Mouse (Mus musculus): ENCODE results near the gene Gas7. TPM values are rescaled to one million over a fixed set of nuclear protein-coding genes. Genes with fewer than 3 reads are reported as not detected.

The Gas7 gene
- polyA plus RNA-seq, 1 experiment from 2014 or later: 53.5 TPM

DNA sequence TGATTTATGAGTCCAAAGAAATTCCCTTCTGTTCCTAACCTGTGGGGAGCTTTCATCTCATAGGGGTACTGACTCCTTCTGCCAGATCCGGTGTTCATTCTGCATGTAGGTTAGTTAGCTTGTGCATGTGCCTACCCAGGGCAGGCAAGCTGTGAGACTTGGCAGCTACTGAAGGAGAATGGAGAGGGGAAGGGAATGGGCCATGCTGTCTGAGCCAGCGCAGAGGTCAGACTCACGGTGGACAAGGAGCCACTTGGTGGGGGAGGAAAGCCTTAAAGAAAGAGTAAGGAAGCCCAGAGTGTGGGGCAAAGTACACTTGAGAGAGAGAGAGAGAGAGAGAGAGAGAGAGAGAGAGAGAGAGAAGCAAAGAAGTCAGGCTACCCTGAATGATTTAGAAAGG, 101.1 kb downstream of the Gas7 start:
- H3K27ac ChIP-seq (ENCODE audit: low read length): no peak overlapping the region
- WGBS: 59% methylated on average over 3 of the region's 3 CpGs

DNA sequence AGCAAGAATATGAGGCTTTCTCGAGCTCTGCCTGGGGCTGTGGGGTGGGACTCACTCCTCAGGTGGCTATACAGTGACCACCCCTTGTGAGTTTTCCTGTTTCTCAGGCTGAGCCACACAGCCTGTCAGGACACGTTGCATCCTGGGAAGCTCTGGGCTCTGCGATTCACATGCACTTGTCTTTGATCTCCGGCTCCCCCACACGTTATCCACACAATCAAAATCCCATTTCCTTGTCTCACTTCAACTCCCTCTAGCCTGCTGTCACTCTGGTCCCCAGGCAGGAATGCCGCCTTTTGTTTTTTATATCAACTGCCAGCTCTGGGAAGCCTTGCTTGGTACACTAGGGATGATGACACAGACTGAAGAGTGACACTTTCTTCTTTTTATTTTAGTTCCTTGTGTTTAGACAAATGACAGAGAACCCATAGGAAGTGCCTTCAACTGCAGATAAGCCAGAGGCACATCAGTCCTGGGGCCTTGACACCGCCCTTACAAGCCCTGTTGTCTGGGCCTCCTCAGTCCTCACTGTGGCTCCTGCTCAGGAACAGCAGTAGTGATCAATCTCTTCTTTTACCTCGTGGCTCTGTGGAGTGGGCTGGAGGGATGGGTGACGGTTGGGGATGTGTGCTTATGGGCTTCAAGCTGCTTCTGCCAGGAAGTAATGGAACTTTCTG, 103.7 kb downstream of the Gas7 start:
- Histone ChIP-seq H3K36me3 (ENCODE audit: control insufficient read depth, insufficient read depth, low read length) (no peaks in the 10 kb centered on the region), H3K4me2 (ENCODE audit: low read length) (no peak overlapping the region), H3K27ac (ENCODE audit: low read length) (0 out of 2 replicates have a peak overlapping the region, but pooled peaks have one; percentile 10), H3K9me3 (replicated peaks; ENCODE audit: control insufficient read depth, low read length, poor library complexity, severe bottlenecking) (no peaks in the 10 kb centered on the region), H3K9ac (ENCODE audit: low read depth, low read length) (no peak overlapping the region), H3K27me3 (ENCODE audit: control insufficient read depth, insufficient read depth, low read depth, low read length) (no peaks in the 10 kb centered on the region), H3K4me1 (ENCODE audit: control insufficient read depth, insufficient read depth, low read length) (peaks cover 12% of the 10 kb centered on the region; the same call in 1 of the 2 replicates), H3K4me3 (ENCODE audit: low read depth, low read length) (no peak overlapping the region)
- 21% methylated on average over 9 of the region's 9 CpGs for WGBS
- 0 out of 2 replicates have a peak, but pooled peaks have one; percentile 39 for ATAC-seq

More for the DNA sequence above, 101.1 kb downstream of the Gas7 start:
- peaks cover 12% of the 10 kb centered on the region; the same call in 1 of the 2 replicates for H3K4me1 ChIP-seq (ENCODE audit: control insufficient read depth, insufficient read depth, low read length)
- no peaks in the 10 kb centered on the region for H3K27me3 ChIP-seq (ENCODE audit: control insufficient read depth, insufficient read depth, low read depth, low read length)
- H3K36me3 ChIP-seq (ENCODE audit: control insufficient read depth, insufficient read depth, low read length): no peaks in the 10 kb centered on the region
- ATAC-seq: no peak
- no peak overlapping the region for H3K4me2 ChIP-seq (ENCODE audit: low read length)
- no peak overlapping the region for H3K4me3 ChIP-seq (ENCODE audit: low read depth, low read length)
- H3K9ac ChIP-seq (ENCODE audit: low read depth, low read length): no peak overlapping the region
- H3K9me3 ChIP-seq (replicated peaks; ENCODE audit: control insufficient read depth, low read length, poor library complexity, severe bottlenecking): no peaks in the 10 kb centered on the region

DNA sequence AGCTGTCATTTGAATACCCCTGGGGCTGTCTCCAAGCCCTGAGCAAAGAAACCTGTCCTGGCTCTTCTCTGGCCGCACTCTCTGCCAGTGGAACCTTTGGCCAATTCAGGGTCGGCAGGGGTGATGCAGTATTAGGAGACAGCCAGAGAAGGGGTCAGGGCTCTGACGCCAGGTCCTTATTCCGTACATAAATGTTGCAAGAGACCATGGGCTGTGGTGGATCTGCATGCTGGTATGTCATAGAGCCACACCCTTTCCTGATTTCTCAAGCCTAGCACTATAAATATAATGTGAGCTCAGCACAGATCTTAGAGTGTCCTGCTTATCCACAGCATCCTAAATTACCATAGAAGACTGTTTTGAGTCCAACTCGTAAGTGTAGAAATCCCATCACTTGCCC, 104.3 kb downstream of the Gas7 start:
- H3K4me2 ChIP-seq (ENCODE audit: low read length): no peak overlapping the region
- 83% methylated on average over 5 of the region's 5 CpGs for WGBS

DNA sequence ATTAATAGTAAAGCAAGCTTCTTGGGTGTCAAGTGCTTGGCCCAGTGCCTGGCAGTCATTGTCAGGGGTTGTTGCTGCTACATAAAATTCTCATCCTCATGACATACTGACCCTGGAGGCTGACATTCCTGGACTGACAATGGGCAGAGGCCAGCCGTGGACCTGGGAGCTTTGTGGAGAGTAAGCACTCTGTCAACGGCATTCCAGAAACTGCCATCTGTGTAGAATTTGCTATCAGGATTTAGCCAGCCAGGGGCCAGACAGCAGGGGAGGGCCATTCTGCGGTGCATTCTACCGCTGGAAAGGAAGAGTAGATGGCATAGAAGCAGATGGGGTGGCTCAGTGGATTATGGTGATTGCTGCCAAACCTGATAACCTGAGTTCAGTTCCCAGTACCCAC, 106.4 kb downstream of the Gas7 start:
- Histone ChIP-seq H3K36me3 (ENCODE audit: control insufficient read depth, insufficient read depth, low read length) (no peaks in the 10 kb centered on the region), H3K27me3 (ENCODE audit: control insufficient read depth, insufficient read depth, low read depth, low read length) (no peaks in the 10 kb centered on the region), H3K4me3 (ENCODE audit: low read depth, low read length) (no peak overlapping the region), H3K9ac (ENCODE audit: low read depth, low read length) (no peak overlapping the region), H3K9me3 (replicated peaks; ENCODE audit: control insufficient read depth, low read length, poor library complexity, severe bottlenecking) (no peaks in the 10 kb centered on the region), H3K4me1 (ENCODE audit: control insufficient read depth, insufficient read depth, low read length) (peaks cover 9% of the 10 kb centered on the region; the same call in 1 of the 2 replicates), H3K4me2 (ENCODE audit: low read length) (no peak overlapping the region), H3K27ac (ENCODE audit: low read length) (no peak overlapping the region)
- 67% methylated on average over 4 of the region's 4 CpGs for whole genome bisulfite sequencing
- no peak for ATAC-seq

More for the DNA sequence above, 104.3 kb downstream of the Gas7 start:
- H3K9ac ChIP-seq (ENCODE audit: low read depth, low read length): no peak overlapping the region
- ATAC-seq: no peak
- H3K27ac ChIP-seq (ENCODE audit: low read length): no peak overlapping the region
- peaks cover 12% of the 10 kb centered on the region; the same call in 1 of the 2 replicates for H3K4me1 ChIP-seq (ENCODE audit: control insufficient read depth, insufficient read depth, low read length)
- H3K27me3 ChIP-seq (ENCODE audit: control insufficient read depth, insufficient read depth, low read depth, low read length): no peaks in the 10 kb centered on the region
- H3K36me3 ChIP-seq (ENCODE audit: control insufficient read depth, insufficient read depth, low read length): no peaks in the 10 kb centered on the region
- no peaks in the 10 kb centered on the region for H3K9me3 ChIP-seq (replicated peaks; ENCODE audit: control insufficient read depth, low read length, poor library complexity, severe bottlenecking)
- H3K4me3 ChIP-seq (ENCODE audit: low read depth, low read length): no peak overlapping the region

DNA sequence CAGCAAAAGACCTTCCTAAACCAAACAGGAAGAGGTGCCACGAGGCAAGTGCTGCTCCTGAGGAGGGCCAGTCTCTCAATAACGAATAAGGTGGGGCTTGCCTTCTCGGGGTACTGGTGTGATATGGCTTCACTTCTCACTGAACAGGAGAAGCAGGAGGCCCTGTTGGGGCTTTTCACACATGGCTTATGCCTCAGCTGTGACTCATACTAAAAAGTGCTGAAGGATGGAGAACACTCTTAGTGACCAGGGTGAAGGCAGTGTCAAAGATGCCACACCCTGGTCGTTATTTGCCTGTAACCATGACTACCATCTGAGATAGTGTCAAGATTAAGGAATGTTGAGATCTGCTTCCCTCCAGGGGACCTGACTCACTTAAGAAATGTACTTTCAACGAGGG, 107.9 kb downstream of the Gas7 start:
- Histone ChIP-seq H3K4me3 (ENCODE audit: low read depth, low read length) (no peak overlapping the region), H3K36me3 (ENCODE audit: control insufficient read depth, insufficient read depth, low read length) (no peaks in the 10 kb centered on the region), H3K27ac (ENCODE audit: low read length) (no peak overlapping the region), H3K27me3 (ENCODE audit: control insufficient read depth, insufficient read depth, low read depth, low read length) (no peaks in the 10 kb centered on the region), H3K4me2 (ENCODE audit: low read length) (no peak overlapping the region), H3K4me1 (ENCODE audit: control insufficient read depth, insufficient read depth, low read length) (peaks cover 9% of the 10 kb centered on the region; the same call in 1 of the 2 replicates), H3K9ac (ENCODE audit: low read depth, low read length) (no peak overlapping the region), H3K9me3 (replicated peaks; ENCODE audit: control insufficient read depth, low read length, poor library complexity, severe bottlenecking) (no peaks in the 10 kb centered on the region)
- 71% methylated on average over 5 of the region's 5 CpGs for WGBS
- no peak for ATAC-seq

DNA sequence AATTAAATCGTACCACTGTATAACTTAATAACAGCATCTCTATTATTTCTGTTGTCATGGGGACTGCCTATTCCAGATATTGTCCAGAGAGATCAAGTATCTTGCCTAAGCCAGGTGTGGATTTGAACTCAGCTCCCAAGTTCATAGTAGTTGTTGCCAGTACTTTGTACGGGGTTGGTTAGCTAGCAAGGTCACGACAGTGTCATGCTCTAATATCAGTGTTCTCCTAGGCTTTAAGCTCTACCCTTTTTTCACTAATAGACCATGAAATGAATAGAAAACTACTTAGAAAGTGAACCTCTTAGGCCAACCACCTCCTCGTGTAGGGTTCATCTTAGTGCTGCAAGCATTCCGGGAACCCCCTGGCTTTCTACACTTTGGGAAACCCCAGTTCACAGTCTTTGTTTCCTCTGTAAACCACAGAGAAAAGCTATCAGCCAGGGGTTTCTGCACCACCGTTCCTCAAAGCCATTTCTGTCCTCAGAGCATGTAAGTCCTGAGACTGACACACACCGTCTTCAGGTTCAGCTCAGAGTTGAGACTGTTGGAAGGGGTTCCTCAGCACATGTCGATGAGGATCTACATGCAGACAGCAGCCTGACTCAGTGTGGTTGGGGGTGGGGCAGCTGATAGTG, 108.9 kb downstream of the Gas7 start:
- H3K4me1 ChIP-seq (ENCODE audit: control insufficient read depth, insufficient read depth, low read length): peaks cover 1% of the 10 kb centered on the region; the same call in 1 of the 2 replicates
- WGBS: 84% methylated on average over 8 of the region's 8 CpGs
- no peak overlapping the region for H3K4me3 ChIP-seq (ENCODE audit: low read depth, low read length)
- H3K4me2 ChIP-seq (ENCODE audit: low read length): no peak overlapping the region
- no peaks in the 10 kb centered on the region for H3K36me3 ChIP-seq (ENCODE audit: control insufficient read depth, insufficient read depth, low read length)
- H3K9me3 ChIP-seq (replicated peaks; ENCODE audit: control insufficient read depth, low read length, poor library complexity, severe bottlenecking): no peaks in the 10 kb centered on the region
- H3K27ac ChIP-seq (ENCODE audit: low read length): no peak overlapping the region
- H3K9ac ChIP-seq (ENCODE audit: low read depth, low read length): no peak overlapping the region
- no peak for ATAC-seq
- H3K27me3 ChIP-seq (ENCODE audit: control insufficient read depth, insufficient read depth, low read depth, low read length): no peaks in the 10 kb centered on the region

DNA sequence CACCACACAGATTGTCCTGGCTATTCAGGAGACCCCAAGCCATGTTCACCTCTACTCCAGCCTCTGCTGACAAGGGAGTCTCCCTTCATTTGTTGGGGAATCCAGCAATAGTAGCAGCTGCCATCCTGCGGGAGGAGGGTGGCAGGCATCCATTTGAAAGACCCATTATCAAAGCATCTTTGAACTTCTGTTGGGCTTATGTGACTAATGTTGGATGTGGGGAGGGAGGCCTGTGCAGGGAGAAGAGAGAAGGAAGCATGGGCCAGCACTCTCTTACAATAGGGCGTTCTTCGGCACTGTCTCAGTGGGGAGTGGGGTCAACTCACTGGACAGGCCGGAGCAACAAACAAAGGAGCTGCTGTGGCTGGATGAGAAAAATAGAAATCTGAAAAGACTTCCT, 110.3 kb downstream of the Gas7 start:
- ATAC-seq: no peak
- peaks cover 1% of the 10 kb centered on the region for H3K4me1 ChIP-seq (ENCODE audit: control insufficient read depth, insufficient read depth, low read length)
- no peaks in the 10 kb centered on the region for H3K36me3 ChIP-seq (ENCODE audit: control insufficient read depth, insufficient read depth, low read length)
- H3K27me3 ChIP-seq (ENCODE audit: control insufficient read depth, insufficient read depth, low read depth, low read length): no peaks in the 10 kb centered on the region
- H3K9me3 ChIP-seq (replicated peaks; ENCODE audit: control insufficient read depth, low read length, poor library complexity, severe bottlenecking): no peaks in the 10 kb centered on the region
- H3K4me2 ChIP-seq (ENCODE audit: low read length): no peak overlapping the region
- WGBS: 43% methylated on average over 4 of the region's 4 CpGs
- no peak overlapping the region for H3K27ac ChIP-seq (ENCODE audit: low read length)
- H3K4me3 ChIP-seq (ENCODE audit: low read depth, low read length): no peak overlapping the region
- no peak overlapping the region for H3K9ac ChIP-seq (ENCODE audit: low read depth, low read length)

DNA sequence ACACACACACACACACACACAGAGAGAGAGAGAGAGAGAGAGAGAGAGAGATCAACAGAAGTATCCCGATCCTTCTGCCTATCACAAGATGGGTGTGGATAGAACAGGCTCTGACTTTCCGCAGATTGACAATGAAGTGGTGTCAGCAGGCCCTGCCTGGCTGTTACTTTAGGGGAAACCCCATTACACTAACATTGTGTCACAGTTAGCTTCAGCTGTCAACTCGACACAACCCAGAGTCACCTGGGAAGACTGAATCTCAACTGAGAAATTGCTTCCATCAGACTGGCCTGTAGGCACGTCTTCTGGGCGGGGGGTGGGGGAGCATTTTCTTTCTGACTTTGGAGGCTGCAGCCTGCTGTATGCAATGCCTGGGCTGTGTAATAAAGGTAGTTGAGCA, 111.5 kb downstream of the Gas7 start:
- H3K4me3 ChIP-seq (ENCODE audit: low read depth, low read length): no peak overlapping the region
- no peak overlapping the region for H3K9ac ChIP-seq (ENCODE audit: low read depth, low read length)
- 86% methylated on average over 5 of the region's 5 CpGs for whole genome bisulfite sequencing
- no peaks in the 10 kb centered on the region for H3K9me3 ChIP-seq (replicated peaks; ENCODE audit: control insufficient read depth, low read length, poor library complexity, severe bottlenecking)
- H3K27ac ChIP-seq (ENCODE audit: low read length): no peak overlapping the region
- H3K27me3 ChIP-seq (ENCODE audit: control insufficient read depth, insufficient read depth, low read depth, low read length): no peaks in the 10 kb centered on the region
- no peak for ATAC-seq
- no peaks in the 10 kb centered on the region for H3K36me3 ChIP-seq (ENCODE audit: control insufficient read depth, insufficient read depth, low read length)
- no peak overlapping the region for H3K4me2 ChIP-seq (ENCODE audit: low read length)
- peaks cover 11% of the 10 kb centered on the region for H3K4me1 ChIP-seq (ENCODE audit: control insufficient read depth, insufficient read depth, low read length)

DNA sequence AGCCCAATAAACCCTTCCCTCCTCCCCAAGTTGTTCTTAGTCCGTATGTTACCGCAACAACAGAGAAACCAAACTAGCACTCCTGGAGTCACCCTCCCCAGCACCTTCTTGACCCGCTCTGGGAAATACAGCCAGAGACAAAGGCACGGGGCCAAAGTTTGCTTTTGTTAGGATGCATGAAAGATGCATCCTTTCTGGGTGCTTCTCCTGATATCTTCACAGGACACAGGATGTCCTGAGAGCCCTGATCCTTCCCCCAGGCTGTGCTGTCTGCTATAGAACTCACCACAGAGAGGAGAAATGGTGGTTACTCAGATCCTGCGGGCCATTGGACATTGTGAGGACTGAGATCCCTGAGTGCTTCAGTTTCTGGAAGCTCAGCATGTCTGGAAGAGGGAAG, 111.9 kb downstream of the Gas7 start:
- no peak overlapping the region for H3K9ac ChIP-seq (ENCODE audit: low read depth, low read length)

More for the DNA sequence above, 111.9 kb downstream of the Gas7 start:
- no peak for ATAC-seq
- peaks cover 11% of the 10 kb centered on the region for H3K4me1 ChIP-seq (ENCODE audit: control insufficient read depth, insufficient read depth, low read length)
- H3K4me3 ChIP-seq (ENCODE audit: low read depth, low read length): no peak overlapping the region
- 77% methylated on average over 5 of the region's 5 CpGs for WGBS
- no peaks in the 10 kb centered on the region for H3K9me3 ChIP-seq (replicated peaks; ENCODE audit: control insufficient read depth, low read length, poor library complexity, severe bottlenecking)
- H3K27ac ChIP-seq (ENCODE audit: low read length): no peak overlapping the region
- no peak overlapping the region for H3K4me2 ChIP-seq (ENCODE audit: low read length)
- no peaks in the 10 kb centered on the region for H3K36me3 ChIP-seq (ENCODE audit: control insufficient read depth, insufficient read depth, low read length)
- no peaks in the 10 kb centered on the region for H3K27me3 ChIP-seq (ENCODE audit: control insufficient read depth, insufficient read depth, low read depth, low read length)
